Mouse (Mus musculus): ENCODE measurements around the gene Maff. TPM values are rescaled to one million over a fixed set of nuclear protein-coding genes. Genes with fewer than 3 reads are reported as not detected.

Gene Maff
- polyA plus RNA-seq, 1 experiment from 2014 or later: 47.8 TPM

DNA sequence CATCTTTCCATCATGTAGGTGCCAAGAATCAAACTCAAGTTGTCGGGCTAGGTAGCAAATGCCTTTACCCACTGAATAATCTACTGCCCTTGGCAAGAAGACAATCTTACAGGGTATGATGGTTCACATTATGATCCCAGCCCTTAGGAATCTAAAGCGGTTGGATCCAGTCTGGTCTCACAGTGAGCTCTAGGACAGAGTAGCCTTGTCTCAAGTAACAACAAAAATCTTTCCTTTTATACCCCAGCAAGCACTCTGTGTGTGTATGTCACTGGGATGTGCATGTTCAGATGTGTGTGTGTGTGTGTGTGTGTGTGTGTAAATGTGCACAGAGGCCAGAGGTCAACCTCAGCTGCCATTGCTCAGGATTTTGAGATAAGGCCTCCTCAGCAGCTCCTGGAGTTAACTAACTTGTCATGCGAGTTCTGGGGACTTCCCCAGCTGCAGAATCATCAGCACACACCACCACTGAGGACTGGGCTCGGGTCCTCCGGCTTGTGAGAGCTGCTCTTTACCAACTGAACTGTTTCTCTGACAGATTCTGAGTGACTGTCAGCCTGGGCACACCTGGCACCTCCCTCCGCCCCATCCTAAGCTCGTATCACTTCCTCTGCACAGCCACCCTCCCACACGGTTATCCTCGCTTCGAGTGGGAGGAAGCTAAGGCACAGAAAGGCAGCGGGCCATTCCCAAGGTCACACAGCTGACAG is 24.0 kb upstream of the Maff start:
- POLR2A ChIA-PET: interaction anchor here (0.6 to 1.6 kb wide), 7 partner anchors 14 to 223 kb away, joined by 3 to 4 read pairs (median 4); no protein-coding TSS in a partner anchor
- no peaks in the 10 kb centered on the region for H3K27me3 ChIP-seq
- peak; percentile 32 for ATAC-seq
- CTCF ChIA-PET: interaction anchor here (0.9 to 1.7 kb wide), 5 partner anchors 22 to 144 kb away, joined by 3 to 5 read pairs (median 4); no protein-coding TSS in a partner anchor
- peak; percentile 63 for DNase-seq (ENCODE audit: low read depth, low spot score)
- TF ChIP-seq CTCF (IDR thresholded peaks at IDR 0.05): no peak
- in situ Hi-C loops (cut with MboI; ENCODE audit: low pct_unique_long_range_greater_than_20kb): no loop called here

DNA sequence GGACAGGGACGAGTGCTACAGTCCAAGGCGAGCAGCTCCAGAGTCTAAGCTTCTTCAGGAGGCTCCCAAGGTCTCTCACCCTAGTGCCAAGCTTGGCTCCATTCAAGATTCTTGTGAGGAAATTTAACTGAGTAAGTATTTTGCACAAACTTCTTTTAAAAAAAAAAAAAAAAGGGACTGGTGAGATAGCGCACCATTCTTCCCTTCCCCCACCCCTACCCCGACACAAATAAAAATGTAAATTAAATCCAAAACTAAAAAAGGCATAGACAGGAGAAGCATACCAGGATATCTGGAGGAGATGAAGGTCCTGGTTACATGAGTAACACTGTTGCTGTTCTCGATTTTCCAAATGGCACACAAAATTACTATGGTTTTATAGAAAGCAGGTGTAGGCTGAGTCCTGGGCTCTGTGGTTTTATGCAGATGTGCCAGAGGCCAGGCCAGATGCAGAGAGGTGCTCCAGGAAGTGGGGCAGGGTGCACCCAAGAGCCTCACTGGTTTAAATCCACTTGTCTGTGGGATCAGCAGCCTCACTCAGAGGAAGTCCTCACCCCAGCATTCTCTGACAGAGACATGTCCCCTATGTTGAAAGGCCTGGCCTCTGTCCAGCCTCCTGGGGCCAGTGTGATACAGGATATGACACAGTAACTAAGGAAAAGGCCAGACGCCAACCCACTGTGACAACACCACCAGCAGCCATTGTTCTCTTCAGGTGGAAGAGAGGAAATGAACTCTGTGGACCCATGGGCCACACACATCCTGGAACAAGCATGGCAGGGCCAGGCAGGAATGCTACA is 23.2 kb upstream of the Maff start:
- ChIA-PET POLR2A (interaction anchor here (0.6 to 1.6 kb wide), 7 partner anchors 23 to 223 kb away, joined by 3 to 4 read pairs (median 4); partner anchors contain the start of gene Maff), CTCF (interaction anchor here (0.6 to 1.5 kb wide), 5 partner anchors 23 to 143 kb away, joined by 3 to 5 read pairs (median 4); no protein-coding TSS in a partner anchor)
- no peaks in the 10 kb centered on the region for H3K27me3 ChIP-seq
- ATAC-seq (peak; percentile 6), DNase-seq (ENCODE audit: low read depth, low spot score) (no peak)
- no peak for TF ChIP-seq CTCF (IDR thresholded peaks at IDR 0.05)
- in situ Hi-C loops (cut with MboI; ENCODE audit: low pct_unique_long_range_greater_than_20kb): no loop called here

DNA sequence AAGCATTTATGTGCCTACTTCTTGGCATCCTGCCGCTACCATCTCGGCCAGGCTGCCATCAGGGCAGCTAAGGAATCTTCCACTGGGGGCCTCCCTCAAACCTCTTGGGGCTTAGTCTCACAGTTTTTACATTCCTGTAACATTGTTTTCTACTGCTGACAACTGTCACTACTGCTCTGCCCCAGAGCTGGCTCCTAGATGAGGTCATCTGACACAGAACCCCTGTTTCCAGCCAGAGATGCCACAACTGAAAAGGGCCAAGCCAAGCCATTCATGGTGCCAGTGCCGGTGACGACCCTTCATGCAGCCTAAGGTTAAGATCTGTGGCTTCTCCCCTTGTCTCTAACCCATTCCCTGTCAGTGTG is 22.6 kb upstream of the Maff start:
- in situ Hi-C loops (cut with MboI; ENCODE audit: low pct_unique_long_range_greater_than_20kb): no loop called here

DNA sequence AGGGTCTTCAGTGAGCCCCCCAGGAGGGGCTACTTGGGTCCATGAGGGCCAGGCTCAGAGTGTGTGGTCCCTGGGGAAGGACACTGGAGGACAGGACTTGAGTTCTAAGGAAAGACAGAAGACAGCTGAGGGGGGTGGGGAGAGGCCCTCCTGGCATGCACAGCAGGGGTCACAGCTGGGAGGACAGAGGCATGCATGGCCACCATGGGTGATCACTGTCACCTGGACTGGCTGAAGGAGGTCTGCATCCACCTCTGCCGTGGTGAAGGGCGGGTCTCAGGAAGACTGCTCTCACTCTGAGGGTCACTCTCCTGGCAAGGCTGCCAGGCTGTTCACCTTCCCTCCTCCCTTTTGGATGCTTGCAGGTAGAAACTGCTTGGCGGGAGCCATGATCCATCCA is 22.0 kb upstream of the Maff start:
- no peaks in the 10 kb centered on the region for H3K27me3 ChIP-seq
- in situ Hi-C loops (cut with MboI; ENCODE audit: low pct_unique_long_range_greater_than_20kb): no loop called here
- ChIA-PET POLR2A (interaction anchor here (1.0 kb wide), 1 partner anchor 22 kb away, joined by 3 read pairs; the partner anchor contains the start of gene Maff), CTCF (no interaction called here)
- ATAC-seq (no peak), DNase-seq (ENCODE audit: low read depth, low spot score) (no peak)
- TF ChIP-seq CTCF (IDR thresholded peaks at IDR 0.05): no peak

More for the DNA sequence above, 22.6 kb upstream of the Maff start:
- CTCF ChIA-PET: interaction anchor here (0.6 to 1.0 kb wide), 2 partner anchors 64 to 81 kb away, joined by 3 read pairs; no protein-coding TSS in a partner anchor
- POLR2A ChIA-PET: interaction anchor here (1.0 kb wide), 1 partner anchor 23 kb away, joined by 3 read pairs; the partner anchor contains the start of gene Maff
- H3K27me3 ChIP-seq: no peaks in the 10 kb centered on the region
- TF ChIP-seq CTCF (IDR thresholded peaks at IDR 0.05): no peak
- peak; percentile 29 for ATAC-seq
- no peak for DNase-seq (ENCODE audit: low read depth, low spot score)

DNA sequence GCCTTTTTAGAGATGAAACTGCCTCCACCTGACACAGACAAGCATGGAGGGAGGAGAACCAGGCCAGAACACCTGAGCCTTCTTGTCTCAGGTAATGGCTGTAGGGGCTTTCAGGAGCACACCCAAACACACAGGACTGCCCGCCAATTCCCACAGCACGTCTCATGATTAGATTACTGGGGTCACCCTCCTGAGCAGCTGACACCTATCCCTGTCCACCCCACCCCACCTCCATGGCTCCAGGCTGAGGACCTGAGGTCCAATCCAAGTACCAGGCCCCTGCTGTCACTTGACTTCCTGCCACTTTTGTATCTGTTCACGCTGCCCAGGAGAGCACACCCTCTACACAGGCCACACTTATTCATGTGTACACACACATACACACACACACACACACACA is 20.7 kb upstream of the Maff start:
- ATAC-seq (no peak), DNase-seq (ENCODE audit: low read depth, low spot score) (no peak)
- TF ChIP-seq CTCF (IDR thresholded peaks at IDR 0.05): no peak
- CTCF ChIA-PET: no interaction called here
- POLR2A ChIA-PET: no interaction called here
- H3K27me3 ChIP-seq: no peaks in the 10 kb centered on the region
- in situ Hi-C loops (cut with MboI; ENCODE audit: low pct_unique_long_range_greater_than_20kb): no loop called here

DNA sequence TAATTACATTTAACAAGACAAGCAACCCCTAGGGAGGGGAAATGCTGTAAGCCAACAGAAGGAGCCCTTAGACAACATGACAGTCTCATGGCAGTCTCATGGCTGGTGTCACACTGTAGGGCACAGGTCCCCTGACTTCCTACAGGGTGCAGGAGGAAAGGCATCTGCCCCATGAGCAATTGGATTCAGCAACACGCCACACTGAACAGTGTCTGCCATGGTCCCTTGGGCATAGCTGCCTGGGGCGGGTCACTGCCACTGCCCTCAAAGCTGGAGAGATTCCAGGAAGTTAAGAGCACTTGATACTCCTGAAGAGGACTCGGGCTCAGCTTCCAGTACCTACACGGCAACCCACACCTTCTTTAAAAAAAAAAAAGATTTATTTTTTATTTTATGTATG is 20.2 kb upstream of the Maff start:
- in situ Hi-C loops (cut with MboI; ENCODE audit: low pct_unique_long_range_greater_than_20kb): no loop called here
- CTCF ChIA-PET: no interaction called here
- no peak for TF ChIP-seq CTCF (IDR thresholded peaks at IDR 0.05)
- DNase-seq (ENCODE audit: low read depth, low spot score) (no peak), ATAC-seq (no peak)
- H3K27me3 ChIP-seq: no peaks in the 10 kb centered on the region
- POLR2A ChIA-PET: no interaction called here

DNA sequence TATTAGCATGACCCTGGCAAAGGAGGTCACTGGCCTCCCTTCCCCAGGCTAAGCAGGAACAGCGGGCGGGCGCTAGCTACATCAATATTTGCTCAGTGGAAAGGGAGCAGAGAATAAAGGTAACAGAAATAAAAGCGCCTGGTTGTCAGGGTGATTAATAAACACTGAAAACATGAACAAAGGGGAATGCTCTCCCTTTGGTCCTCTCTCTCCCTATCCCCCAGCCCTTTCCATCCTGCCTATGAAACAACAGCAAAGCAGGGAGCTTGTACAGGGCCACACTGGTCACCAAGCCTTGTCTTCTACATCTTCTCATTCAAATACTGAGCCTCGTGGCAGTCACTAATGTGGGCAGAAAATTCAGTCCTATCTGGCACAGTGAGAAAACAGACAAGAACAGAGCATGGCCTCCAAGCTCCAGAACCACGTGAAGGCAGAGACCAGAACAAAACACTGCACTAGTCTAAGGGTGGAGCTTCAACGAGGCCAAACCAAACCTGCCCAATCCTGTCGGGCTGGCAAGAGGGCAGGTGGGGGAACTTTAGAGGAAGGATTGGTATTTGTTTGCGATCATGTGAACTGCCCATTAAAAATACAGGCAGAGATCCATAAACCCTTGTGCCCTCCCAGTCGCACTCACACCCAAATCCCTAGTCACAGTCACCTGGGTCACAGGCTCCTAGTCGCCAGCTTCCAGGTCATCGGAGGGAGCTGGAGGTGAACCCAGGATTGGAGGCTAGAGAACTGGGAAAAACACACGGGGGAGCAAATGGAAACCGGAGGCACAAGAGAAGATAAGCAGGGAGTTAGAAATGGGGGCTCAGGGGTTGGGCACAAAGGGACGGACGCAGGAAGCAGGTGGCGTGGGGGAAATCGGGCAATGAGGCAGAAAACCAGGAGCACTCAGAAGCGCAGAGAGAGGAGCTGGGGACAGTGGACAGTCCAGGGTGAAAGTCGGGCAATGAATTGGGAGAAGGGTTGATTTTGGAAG is 19.2 kb upstream of the Maff start:
- CTCF ChIA-PET: interaction anchor here (0.8 to 0.9 kb wide), 2 partner anchors 19 to 20 kb away, joined by 3 read pairs; partner anchors contain the start of gene Maff
- POLR2A ChIA-PET: interaction anchor here (1.0 kb wide), 1 partner anchor 19 kb away, joined by 4 read pairs; the partner anchor contains the start of gene Maff
- no peak for TF ChIP-seq CTCF (IDR thresholded peaks at IDR 0.05)
- H3K27me3 ChIP-seq: no peaks in the 10 kb centered on the region
- ATAC-seq: peak; percentile 38
- DNase-seq (ENCODE audit: low read depth, low spot score): no peak
- in situ Hi-C loops (cut with MboI; ENCODE audit: low pct_unique_long_range_greater_than_20kb): no loop called here

DNA sequence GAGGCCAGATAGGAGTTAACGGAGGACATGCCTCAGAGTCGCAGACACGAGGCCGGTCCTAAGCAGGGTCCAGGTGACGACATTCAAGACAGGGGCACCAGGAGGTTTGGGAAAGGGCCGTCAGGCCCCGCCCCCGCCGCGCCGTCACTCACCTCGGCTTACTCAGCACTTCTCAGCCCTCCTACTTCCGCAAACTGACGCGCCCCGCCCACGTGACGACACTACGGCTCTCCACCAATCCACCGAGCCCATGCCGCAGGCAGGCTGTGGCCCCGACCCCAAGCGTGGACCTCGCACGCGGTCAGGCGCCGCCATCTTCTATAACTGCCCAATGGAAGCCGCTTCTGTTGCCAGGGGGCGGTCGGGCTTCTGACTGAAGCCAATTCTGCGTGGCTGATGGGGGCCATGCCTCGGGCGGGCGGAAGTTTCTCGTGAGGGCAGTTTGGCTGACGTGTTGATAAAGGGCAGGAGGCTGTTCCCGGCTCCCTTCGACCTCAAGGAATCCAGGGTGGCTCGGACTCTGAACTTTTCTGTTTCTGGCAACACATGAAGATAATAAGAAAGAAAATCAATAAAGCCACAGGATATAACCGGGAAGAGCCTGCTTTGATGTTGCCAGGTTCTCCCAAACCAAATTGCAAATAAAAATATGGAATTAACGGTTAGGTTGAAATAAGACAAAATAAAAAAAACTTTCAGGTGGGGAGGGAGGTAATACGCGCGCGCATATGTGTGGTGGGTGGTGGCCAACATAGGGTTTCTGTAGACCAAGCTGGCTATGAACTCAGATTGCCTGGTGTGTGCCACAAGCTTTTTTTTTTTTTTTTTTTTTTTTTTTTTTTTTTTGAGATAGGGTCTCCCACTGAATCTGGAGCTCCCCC is 18.1 kb upstream of the Maff start, which contains the start of gene Pla2g6:
TSS of gene Pla2g6 (minus strand) at position 333 of the 881 bp plus-strand sequence.
- no peak for TF ChIP-seq CTCF (IDR thresholded peaks at IDR 0.05)
- ATAC-seq (peak; percentile 65), DNase-seq (ENCODE audit: low read depth, low spot score) (peak; percentile 85)
- in situ Hi-C loops (cut with MboI; ENCODE audit: low pct_unique_long_range_greater_than_20kb): no loop called here
- ChIA-PET POLR2A (interaction anchor here (1.0 kb wide), 1 partner anchor 18 kb away, joined by 4 read pairs; the partner anchor contains the start of gene Maff), CTCF (no interaction called here)
- no peaks in the 10 kb centered on the region for H3K27me3 ChIP-seq

DNA sequence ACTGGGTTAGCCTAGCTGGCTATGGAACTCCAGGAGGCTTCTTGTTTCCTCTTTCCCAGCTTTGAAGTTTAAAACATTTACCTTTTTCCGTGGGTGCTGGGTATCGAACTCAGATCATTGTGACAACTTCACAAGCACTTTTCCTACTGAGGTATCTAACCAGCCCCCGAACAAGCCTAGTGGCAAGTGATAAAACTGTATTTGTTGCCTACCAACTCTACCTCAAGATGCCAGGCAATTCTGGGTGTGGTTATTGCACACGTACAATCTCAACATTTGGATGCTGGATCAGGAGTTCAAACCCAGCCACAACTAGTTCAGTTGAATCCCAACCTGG is 17.5 kb upstream of the Maff start:
- CTCF ChIA-PET: no interaction called here
- POLR2A ChIA-PET: no interaction called here
- no peak for DNase-seq (ENCODE audit: low read depth, low spot score)
- no peaks in the 10 kb centered on the region for H3K27me3 ChIP-seq
- TF ChIP-seq CTCF (IDR thresholded peaks at IDR 0.05): no peak
- ATAC-seq: no peak
- in situ Hi-C loops (cut with MboI; ENCODE audit: low pct_unique_long_range_greater_than_20kb): no loop called here

Data from Patski (cell line).